Mouse (Mus musculus): Measurements from ENCODE around the gene Pomp.

- TF ChIP-seq TCF12 (IDR thresholded peaks at IDR 0.05; ENCODE audit: insufficient read depth, poor library complexity, severe bottlenecking), result no peak
- no peak for TF ChIP-seq SRF (IDR thresholded peaks at IDR 0.05; ENCODE audit: control insufficient read depth, insufficient read length, low read depth)
- TF ChIP-seq USF1 (IDR thresholded peaks at IDR 0.05; ENCODE audit: low read depth), result no peak
- TF ChIP-seq POLR2A (IDR thresholded peaks at IDR 0.05; ENCODE audit: insufficient read length, low read depth), result no peak
- TF ChIP-seq MAX (IDR thresholded peaks at IDR 0.05; ENCODE audit: low read depth), result no peak
- TF ChIP-seq E2F4 (IDR thresholded peaks at IDR 0.05; ENCODE audit: insufficient read depth), result no peak
- TF ChIP-seq POLR2AphosphoS2 (IDR thresholded peaks at IDR 0.05; ENCODE audit: insufficient read length, low read depth), result no peak
- no peak for TF ChIP-seq CEBPB (IDR thresholded peaks at IDR 0.05; ENCODE audit: insufficient read depth, poor library complexity, severe bottlenecking)
- no peak for TF ChIP-seq REST (IDR thresholded peaks at IDR 0.05; ENCODE audit: insufficient read depth, insufficient read length)
These were observed 14.3 kb downstream of the Pomp start for GRCm38 (mm10) chr5:147874491-147875065.
